Mouse (Mus musculus): ENCODE data around the gene Lrrfip2.

- TF ChIP-seq CTCF (IDR thresholded peaks at IDR 0.05; ENCODE audit: extremely low read depth, insufficient read length, insufficient replicate concordance, low read depth, low read length) (no peak), POLR2A (IDR thresholded peaks at IDR 0.05; ENCODE audit: low read depth, low read length) (no peak)
These were observed 61.6 kb downstream of the Lrrfip2 start for GRCm38 (mm10) chr9:111178971-111179370.
